Mouse (Mus musculus) limb, embryonic 13.5 days (tissue): ENCODE results near the gene Tcl1b5. TPM values are rescaled to one million over a fixed set of nuclear protein-coding genes. Genes with fewer than 3 reads are reported as not detected.
"Not testable (repeated sequence)": the region's sequence is repeated elsewhere in the genome, so short reads cannot be mapped to it uniquely, and the experiment has no call there.

Experiments used
- ATAC-seq: fragments of 200-750 bp; cut with Nextera tagmentation; 2 replicates; pipeline ENCODE4 v1.8.0; 2017; ENCODE audit warnings: low read depth, moderate number of reproducible peaks, moderate TSS enrichment; ENCODE audit not compliant: low FRiP score
- H3K27ac ChIP-seq: fragments of 300-500 bp; sonication (generic); 2 replicates; pipeline ENCODE4 v1.5.1; 2015; ENCODE audit warnings: inconsistent platforms, mild to moderate bottlenecking, moderate library complexity
- H3K27me3 ChIP-seq: fragments of 300-500 bp; sonication (generic); 2 replicates; pipeline ENCODE4 v1.6.1; 2015; ENCODE audit warnings: mild to moderate bottlenecking, inconsistent platforms
- H3K36me3 ChIP-seq: fragments of 300-500 bp; sonication (generic); 2 replicates; pipeline ENCODE4 v1.6.1; 2015; ENCODE audit warnings: inconsistent platforms, mild to moderate bottlenecking, moderate library complexity
- H3K4me1 ChIP-seq: fragments of 300-500 bp; sonication (generic); 2 replicates; pipeline ENCODE4 v1.6.1; 2015; ENCODE audit warnings: inconsistent platforms
- H3K4me2 ChIP-seq: fragments of 300-500 bp; sonication (generic); replicated peaks from 2 replicates; pipeline ENCODE4 v1.6.1; 2015; ENCODE audit warnings: inconsistent platforms, mild to moderate bottlenecking, moderate library complexity
- H3K4me3 ChIP-seq: fragments of 300-500 bp; sonication (generic); 2 replicates; pipeline ENCODE4 v1.5.1; 2015; ENCODE audit warnings: moderate library complexity, mild to moderate bottlenecking, inconsistent platforms
- H3K9ac ChIP-seq: fragments of 300-500 bp; sonication (generic); 2 replicates; pipeline ENCODE4 v1.6.1; 2015; ENCODE audit warnings: mild to moderate bottlenecking, inconsistent platforms
- H3K9me3 ChIP-seq: fragments of 300-500 bp; sonication (generic); 2 replicates; pipeline ENCODE4 v1.6.1; 2016; ENCODE audit warnings: inconsistent platforms
- WGBS: fragments of 180-500 bp; shearing (Covaris S2); methylation state at CpG from one replicate; pipeline ENCODE4 v1.1.7; 2015; 5-methylcytosine and 5-hydroxymethylcytosine counted together
- polyA plus RNA-seq: library from polyadenylated mRNA; unstranded; fragments of >200 nt; fragmentation: Nextera tagmentation; extraction: Ambion mirVana; gene quantifications from 2 replicates; pipeline ENCODE4 v1.2.1, GENCODE M21; 2015

Gene Tcl1b5
- not detected in 2 replicates for polyA plus RNA-seq

DNA sequence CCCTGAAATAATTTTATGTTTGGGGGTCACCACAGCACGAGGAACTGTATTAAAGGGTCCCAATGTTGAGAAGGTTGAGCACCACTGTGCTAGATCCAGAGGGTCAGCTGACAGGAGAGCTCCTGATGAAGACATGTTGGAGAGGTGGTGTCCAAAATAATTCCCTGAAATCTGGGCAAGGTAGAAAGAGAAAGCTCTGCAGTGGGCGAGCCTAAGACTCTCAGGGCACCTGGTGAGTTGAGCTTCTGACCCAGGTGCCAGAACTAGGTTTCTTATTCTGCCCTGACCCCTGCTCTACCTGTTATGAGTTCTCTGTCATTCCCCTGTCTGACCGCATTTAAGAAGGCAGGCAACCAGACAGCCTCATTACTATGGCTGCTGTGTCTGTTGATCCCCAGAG lies at the start of gene Tcl1b5:
Gene Tcl1b5, plus strand, starts transcription at position 301 of the 400 bp plus-strand sequence.
- H3K36me3 ChIP-seq, H3K4me1 ChIP-seq, H3K9me3 ChIP-seq, H3K9ac ChIP-seq, H3K27ac ChIP-seq, H3K4me2 ChIP-seq, H3K4me3 ChIP-seq, ATAC-seq, H3K27me3 ChIP-seq: not testable (repeated sequence)
- 65% methylated on average over 3 of the region's 3 CpGs for WGBS

DNA sequence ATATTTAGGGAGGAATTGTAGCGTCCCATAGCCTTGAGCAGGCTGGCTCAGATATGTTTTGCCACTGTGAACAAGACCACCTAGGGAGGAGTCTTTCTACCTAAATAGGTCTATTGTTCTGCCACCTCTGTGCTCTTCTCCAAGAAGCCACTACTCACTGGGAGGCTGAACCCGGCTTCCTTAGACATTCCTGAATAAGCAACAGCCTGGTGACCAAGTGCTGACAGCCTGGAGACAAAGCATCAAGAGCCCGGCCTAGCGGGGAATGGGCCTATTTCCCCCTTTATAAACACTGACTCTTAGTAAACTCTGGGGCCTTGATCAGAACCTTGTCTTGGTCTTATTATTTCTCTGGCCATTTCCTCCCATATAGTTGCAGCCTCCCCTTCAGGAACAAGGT lies 49.6 kb upstream of the Tcl1b5 start:
- Histone ChIP-seq H3K4me2 (no peak overlapping the region), H3K4me1 (no peaks in the 10 kb centered on the region), H3K27me3 (no peaks in the 10 kb centered on the region), H3K9ac (no peak overlapping the region), H3K36me3 (no peaks in the 10 kb centered on the region), H3K4me3 (no peak overlapping the region), H3K9me3 (no peaks in the 10 kb centered on the region), H3K27ac (no peak overlapping the region)
- no peak for ATAC-seq
- 72% methylated on average over 4 of the region's 4 CpGs for WGBS

DNA sequence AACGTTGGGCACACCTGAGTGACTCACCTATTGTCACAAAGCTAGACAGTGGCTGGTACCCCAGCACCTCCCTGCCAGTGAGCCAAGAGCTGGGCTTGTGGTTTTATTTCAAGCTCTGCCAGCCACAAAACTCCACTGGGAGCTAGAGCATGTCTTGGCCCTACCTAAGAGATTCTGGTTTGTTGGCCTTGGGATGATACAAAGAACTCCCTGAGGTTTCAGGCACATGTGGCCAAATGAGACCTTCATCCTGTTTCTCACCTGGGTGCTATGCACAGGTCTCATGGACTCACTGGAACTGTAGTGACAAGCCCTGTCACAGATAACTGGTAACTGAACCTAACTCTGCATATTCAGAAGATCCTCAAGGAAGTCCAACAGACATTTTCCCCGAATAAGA lies 48.5 kb upstream of the Tcl1b5 start:
- WGBS: 90% methylated on average over 2 of the region's 2 CpGs
- Histone ChIP-seq H3K4me2 (no peak overlapping the region), H3K4me1 (no peaks in the 10 kb centered on the region), H3K4me3 (no peak overlapping the region), H3K9me3 (no peaks in the 10 kb centered on the region), H3K27ac (no peak overlapping the region), H3K36me3 (no peaks in the 10 kb centered on the region), H3K27me3 (no peaks in the 10 kb centered on the region), H3K9ac (no peak overlapping the region)
- no peak for ATAC-seq

DNA sequence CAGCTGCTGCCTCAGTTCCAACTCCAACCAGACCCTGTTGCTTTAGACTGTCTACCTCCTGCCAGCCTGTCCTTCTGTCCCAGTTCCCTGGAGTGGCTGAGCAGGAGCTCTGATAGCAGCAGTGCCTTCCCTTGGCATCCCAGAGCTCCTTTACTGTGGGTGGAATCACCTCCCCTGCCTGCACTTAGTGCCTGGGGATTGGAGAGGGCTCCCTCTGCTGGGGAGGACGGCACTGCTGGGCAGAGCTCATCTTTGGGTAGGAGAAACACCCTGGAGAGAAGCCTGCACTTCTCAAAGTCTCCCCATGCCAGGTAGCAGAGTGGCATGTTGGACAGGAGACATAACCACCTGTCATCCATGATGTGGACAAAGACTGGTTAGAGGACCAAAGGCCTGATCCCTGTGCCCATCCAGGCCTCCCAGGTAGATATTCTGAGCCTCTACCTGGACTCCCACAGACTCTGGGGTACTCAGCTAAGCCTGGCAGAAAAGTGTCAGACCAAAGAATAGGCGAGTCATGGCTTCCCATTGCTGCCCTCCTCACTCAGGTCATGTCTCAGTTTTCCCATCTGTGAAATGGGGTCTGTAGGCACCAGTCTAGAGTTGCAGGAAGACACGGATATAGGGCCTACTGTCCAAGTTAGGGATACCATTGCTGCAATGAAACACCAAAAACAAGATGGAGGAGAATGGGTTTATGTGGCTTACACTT lies 46.5 kb upstream of the Tcl1b5 start:
- not testable (repeated sequence) for H3K4me1 ChIP-seq, H3K27ac ChIP-seq, H3K9me3 ChIP-seq, H3K4me2 ChIP-seq, H3K4me3 ChIP-seq, H3K27me3 ChIP-seq, H3K9ac ChIP-seq, ATAC-seq, H3K36me3 ChIP-seq
- 59% methylated on average over 3 of the region's 3 CpGs for WGBS

DNA sequence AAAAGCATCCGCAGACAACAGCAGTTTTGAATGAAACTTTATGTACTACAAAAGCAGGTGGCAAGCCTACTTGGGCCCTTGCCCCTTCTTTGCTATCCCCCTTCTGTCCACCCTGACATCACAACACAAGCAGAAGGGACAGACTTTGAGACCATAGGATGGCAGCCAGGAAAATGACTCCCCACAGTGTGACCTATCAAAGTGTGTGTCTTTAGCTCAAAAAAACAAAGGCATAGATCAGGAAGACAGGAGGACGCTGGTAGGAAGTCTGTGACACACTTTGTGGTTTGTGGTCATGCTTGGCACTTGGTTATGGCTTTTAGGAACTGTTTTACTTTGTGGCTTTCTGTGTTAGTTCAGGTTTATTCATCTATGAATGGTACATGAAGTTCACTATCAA lies 42.0 kb upstream of the Tcl1b5 start:
- H3K9me3 ChIP-seq, H3K36me3 ChIP-seq, H3K4me1 ChIP-seq, H3K27me3 ChIP-seq, H3K9ac ChIP-seq, H3K4me2 ChIP-seq, H3K4me3 ChIP-seq, ATAC-seq, H3K27ac ChIP-seq: not testable (repeated sequence)
- WGBS: 68% methylated on average over 2 of the region's 2 CpGs

DNA sequence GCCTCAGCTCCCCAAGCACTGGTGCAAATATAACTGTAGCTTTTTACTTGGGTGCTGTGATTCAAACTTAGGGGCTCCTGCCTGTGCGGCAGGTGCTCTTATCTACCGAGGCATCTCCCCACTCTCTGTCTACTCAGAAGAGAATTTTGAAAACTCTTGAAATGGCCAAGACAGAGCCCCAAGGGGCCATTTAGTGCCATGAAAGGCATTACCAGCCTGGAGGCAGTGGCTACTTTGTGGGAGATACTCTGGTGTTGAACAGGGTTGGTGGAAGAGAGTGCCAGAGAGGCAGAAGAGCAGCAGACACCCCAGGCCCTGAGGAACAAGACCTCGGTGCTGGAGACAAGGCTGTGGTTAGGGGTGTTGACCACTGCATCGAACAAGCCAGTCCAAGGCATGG lies 41.3 kb upstream of the Tcl1b5 start:
- not testable (repeated sequence) for H3K4me1 ChIP-seq, H3K27ac ChIP-seq, H3K9ac ChIP-seq, H3K4me3 ChIP-seq, H3K27me3 ChIP-seq, ATAC-seq, H3K9me3 ChIP-seq, H3K4me2 ChIP-seq, H3K36me3 ChIP-seq
- WGBS: 82% methylated on average over 4 of the region's 4 CpGs

DNA sequence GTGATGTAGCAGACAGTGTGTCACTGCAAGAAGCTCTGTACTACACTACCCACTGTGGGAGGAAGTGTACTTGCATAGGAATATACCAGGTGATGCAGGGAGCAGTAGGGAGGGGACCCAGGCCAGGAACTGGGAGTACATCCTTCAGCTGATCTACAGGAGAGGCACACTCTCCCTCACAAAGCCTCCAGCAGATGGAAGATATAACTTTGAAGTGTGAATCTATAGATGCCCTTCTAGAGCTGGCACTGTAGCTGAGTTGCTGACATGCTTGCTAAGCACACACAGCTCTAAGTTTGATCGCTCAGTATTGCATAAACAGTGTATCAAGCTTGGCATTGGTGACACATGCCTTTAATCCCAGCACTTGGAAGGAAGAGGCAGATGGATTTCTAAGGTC lies 38.4 kb upstream of the Tcl1b5 start:
- not testable (repeated sequence) for H3K27ac ChIP-seq, H3K4me2 ChIP-seq, H3K9ac ChIP-seq, H3K36me3 ChIP-seq, H3K4me1 ChIP-seq, H3K9me3 ChIP-seq, ATAC-seq, H3K4me3 ChIP-seq, H3K27me3 ChIP-seq
- 94% methylated on average over 1 of the region's 1 CpGs for WGBS

DNA sequence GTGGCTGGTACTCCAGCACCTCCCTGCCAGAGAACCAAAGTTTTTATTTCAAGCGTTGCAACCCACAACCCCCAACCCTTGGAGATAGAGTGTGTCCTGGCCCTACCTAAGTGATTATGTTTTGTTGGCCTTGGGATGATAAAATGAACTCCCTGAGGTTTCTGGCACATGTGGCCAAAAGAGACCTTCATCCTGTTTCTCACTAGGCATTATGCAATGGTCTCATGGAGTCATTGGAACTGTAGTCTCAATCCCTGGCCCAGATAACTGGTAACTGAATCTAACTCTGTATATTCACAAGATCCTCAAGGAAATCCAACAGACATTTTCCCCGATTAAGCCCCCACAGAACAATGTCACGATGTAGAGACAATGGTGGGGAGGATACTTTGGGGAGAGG lies 33.0 kb upstream of the Tcl1b5 start:
- H3K27me3 ChIP-seq: no peaks in the 10 kb centered on the region
- H3K9me3 ChIP-seq: no peaks in the 10 kb centered on the region
- H3K4me1 ChIP-seq: no peaks in the 10 kb centered on the region
- no peaks in the 10 kb centered on the region for H3K36me3 ChIP-seq
- ATAC-seq: no peak
- no peak overlapping the region for H3K9ac ChIP-seq
- no peak overlapping the region for H3K4me3 ChIP-seq
- H3K27ac ChIP-seq: no peak overlapping the region
- H3K4me2 ChIP-seq: no peak overlapping the region
- 92% methylated on average over 3 of the region's 3 CpGs for WGBS

DNA sequence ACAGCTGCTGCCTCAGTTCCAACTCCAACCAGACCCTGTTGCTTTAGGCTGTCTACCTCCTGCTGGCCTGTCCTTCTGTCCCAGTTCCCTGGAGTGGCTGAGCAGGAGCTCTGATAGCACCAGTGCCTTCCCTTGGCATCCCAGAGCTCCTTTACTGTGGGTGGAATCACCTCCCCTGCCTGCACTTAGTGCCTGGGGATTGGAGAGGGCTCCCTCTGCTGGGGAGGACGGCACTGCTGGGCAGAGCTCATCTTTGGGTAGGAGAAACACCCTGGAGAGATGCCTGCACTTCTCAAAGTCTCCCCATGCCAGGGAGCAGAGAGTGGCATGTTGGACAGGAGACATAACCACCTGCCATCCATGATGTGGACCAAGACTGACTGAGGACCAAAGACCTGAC lies 31.2 kb upstream of the Tcl1b5 start:
- not testable (repeated sequence) for H3K4me3 ChIP-seq, H3K27ac ChIP-seq, H3K9me3 ChIP-seq, H3K27me3 ChIP-seq, H3K4me1 ChIP-seq, H3K4me2 ChIP-seq, ATAC-seq, H3K9ac ChIP-seq, H3K36me3 ChIP-seq
- WGBS: 25% methylated on average over 1 of the region's 1 CpGs

DNA sequence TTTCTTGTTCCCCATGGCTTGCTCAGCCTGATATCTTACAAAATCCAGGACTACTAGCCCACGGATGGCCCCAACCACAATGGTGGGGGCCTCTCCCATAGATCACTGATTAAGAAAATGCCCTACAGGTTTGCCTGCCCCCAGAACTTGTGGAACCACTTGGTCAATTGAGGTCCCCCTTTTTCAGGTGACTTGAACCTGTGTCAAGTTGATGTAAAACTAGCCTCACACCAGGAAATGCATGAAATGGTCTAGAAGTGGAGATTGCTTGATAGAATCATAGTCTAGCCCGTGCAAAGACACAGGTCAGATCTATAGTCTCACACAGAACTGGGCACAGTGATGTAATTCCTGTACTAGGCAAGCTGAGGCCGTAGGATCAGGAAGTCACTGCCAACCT lies 30.4 kb upstream of the Tcl1b5 start, which contains the start of gene Tcl1b2:
Gene Tcl1b2, plus strand, starts transcription at position 301 of the 400 bp plus-strand sequence.
- Histone ChIP-seq H3K4me3 (no peak within 1 kb of the TSS), H3K27me3 (no peaks in the 10 kb centered on the region), H3K9ac (no peak within 1 kb of the TSS), H3K9me3 (no peaks in the 10 kb centered on the region), H3K4me2 (no peak within 1 kb of the TSS), H3K36me3 (no peaks in the 10 kb centered on the region), H3K4me1 (no peaks in the 10 kb centered on the region), H3K27ac (no peak within 1 kb of the TSS)
- no peak for ATAC-seq
- WGBS: 82% methylated on average over 3 of the region's 3 CpGs

DNA sequence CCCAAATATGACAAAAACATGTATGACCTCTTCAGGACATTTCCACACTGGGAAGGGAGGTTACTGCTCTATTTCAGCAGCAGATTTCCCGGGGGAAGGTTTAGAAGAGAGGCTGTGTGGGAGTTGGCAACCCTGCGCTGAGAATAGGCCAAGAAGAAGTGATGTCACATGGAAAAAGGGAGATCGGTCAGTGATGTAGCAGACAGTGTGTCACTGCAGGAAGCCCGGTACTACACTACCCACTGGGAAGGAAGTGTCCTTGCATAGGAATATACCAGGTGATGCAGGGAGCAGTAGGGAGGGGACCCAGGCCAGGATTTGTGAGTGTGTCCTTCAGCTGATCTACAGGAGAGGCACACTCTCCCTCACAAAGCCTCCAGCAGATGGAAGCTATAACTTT lies 20.9 kb upstream of the Tcl1b5 start:
- H3K27ac ChIP-seq, H3K9ac ChIP-seq, H3K36me3 ChIP-seq, ATAC-seq, H3K27me3 ChIP-seq, H3K4me1 ChIP-seq, H3K4me2 ChIP-seq, H3K9me3 ChIP-seq, H3K4me3 ChIP-seq: not testable (repeated sequence)
- 77% methylated on average over 4 of the region's 4 CpGs for WGBS

DNA sequence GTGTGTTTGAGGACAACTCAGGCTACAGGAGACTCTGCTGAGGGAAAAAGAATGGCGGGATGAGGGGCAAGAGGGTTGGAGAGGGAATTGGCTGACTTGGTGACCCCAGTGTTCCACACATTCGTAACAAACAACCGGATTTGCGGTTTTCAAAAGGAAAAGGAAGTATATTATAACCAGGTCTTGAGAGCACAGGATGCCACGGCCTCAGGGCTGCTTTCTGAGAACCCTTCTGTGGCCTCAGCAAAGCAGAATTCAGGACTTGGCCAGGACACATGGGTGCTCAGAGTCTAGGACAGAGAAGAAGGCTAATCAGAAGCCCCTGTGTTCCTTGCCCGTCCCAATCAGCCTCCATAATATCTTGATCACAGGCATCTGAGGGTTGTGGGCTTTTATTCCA lies 17.3 kb upstream of the Tcl1b5 start:
- Histone ChIP-seq H3K4me3 (no peak overlapping the region), H3K36me3 (no peaks in the 10 kb centered on the region), H3K9ac (no peak overlapping the region), H3K27me3 (no peaks in the 10 kb centered on the region), H3K9me3 (no peaks in the 10 kb centered on the region), H3K4me2 (no peak overlapping the region), H3K27ac (no peak overlapping the region), H3K4me1 (no peaks in the 10 kb centered on the region)
- no peak for ATAC-seq
- WGBS: 78% methylated on average over 6 of the region's 6 CpGs

DNA sequence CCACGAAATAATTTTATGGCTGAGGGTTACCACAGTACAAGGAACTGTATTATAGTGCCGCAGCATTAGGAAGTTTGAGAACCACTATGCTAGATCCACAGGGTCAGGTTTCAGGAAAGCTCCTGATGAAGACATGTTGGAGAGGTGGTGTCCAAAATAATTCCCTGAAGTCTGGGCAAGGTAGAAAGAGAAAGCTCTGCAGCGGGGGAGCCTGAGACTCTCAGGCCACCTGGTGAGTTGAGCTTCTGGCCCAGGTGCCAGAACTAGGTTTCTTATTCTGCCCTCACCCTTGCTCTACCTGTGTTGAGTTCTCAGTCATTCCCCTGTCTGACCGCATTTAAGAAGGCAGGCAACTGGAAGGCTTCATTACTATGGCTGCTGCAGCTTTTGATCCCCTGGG lies 16.8 kb upstream of the Tcl1b5 start, which contains the start of gene Tcl1b1:
Gene Tcl1b1, plus strand, starts transcription at position 301 of the 400 bp plus-strand sequence.
- no peaks in the 10 kb centered on the region for H3K4me1 ChIP-seq
- ATAC-seq: no peak
- no peak within 1 kb of the TSS for H3K4me3 ChIP-seq
- no peaks in the 10 kb centered on the region for H3K9me3 ChIP-seq
- 72% methylated on average over 4 of the region's 4 CpGs for WGBS
- no peak within 1 kb of the TSS for H3K9ac ChIP-seq
- H3K36me3 ChIP-seq: no peaks in the 10 kb centered on the region
- H3K27me3 ChIP-seq: no peaks in the 10 kb centered on the region
- no peak within 1 kb of the TSS for H3K27ac ChIP-seq
- H3K4me2 ChIP-seq: no peak within 1 kb of the TSS
